Mouse (Mus musculus) intestine, postnatal 0 days (tissue): ENCODE results near the gene Mei4. TPM values are rescaled to one million over a fixed set of nuclear protein-coding genes. Genes with fewer than 3 reads are reported as not detected.

Experiments
- ATAC-seq: fragments of 200-750 bp; cut with Nextera tagmentation; 2 replicates; pipeline ENCODE4 v1.8.0; 2017; ENCODE audit warnings: mild to moderate bottlenecking, moderate TSS enrichment, moderate library complexity
- H3K27ac ChIP-seq: fragments of 300-500 bp; sonication (generic); 2 replicates; pipeline ENCODE4 v1.5.1; 2014; ENCODE audit warnings: mild to moderate bottlenecking, low read depth, low read length, moderate library complexity
- H3K27me3 ChIP-seq: fragments of 300-500 bp; sonication (generic); replicated peaks from 2 replicates; pipeline ENCODE4 v1.6.1; 2014; ENCODE audit warnings: low read length, mixed read lengths; ENCODE audit not compliant: control insufficient read depth, insufficient read depth
- H3K36me3 ChIP-seq: fragments of 300-500 bp; sonication (generic); 2 replicates; pipeline ENCODE4 v1.6.1; 2014; ENCODE audit warnings: mild to moderate bottlenecking, moderate library complexity; ENCODE audit not compliant: control insufficient read depth, insufficient read depth
- H3K4me1 ChIP-seq: fragments of 300-500 bp; sonication (generic); replicated peaks from 2 replicates; pipeline ENCODE4 v1.6.1; 2014; ENCODE audit warnings: antibody characterized with exemption, low read length, mixed read lengths; ENCODE audit not compliant: control insufficient read depth, insufficient read depth
- H3K4me2 ChIP-seq: fragments of 300-500 bp; sonication (generic); replicated peaks from 2 replicates; pipeline ENCODE4 v1.6.1; 2014; ENCODE audit warnings: low read depth, mild to moderate bottlenecking, moderate library complexity
- H3K4me3 ChIP-seq: fragments of 300-500 bp; sonication (generic); 2 replicates; pipeline ENCODE4 v1.5.1; 2014; ENCODE audit warnings: low read depth, low read length
- H3K9ac ChIP-seq: fragments of 300-500 bp; sonication (generic); 2 replicates; pipeline ENCODE4 v1.6.1; 2014; ENCODE audit warnings: mild to moderate bottlenecking, low read depth, low read length
- H3K9me3 ChIP-seq: fragments of 300-500 bp; sonication (generic); 2 replicates; pipeline ENCODE4 v1.6.1; 2016; ENCODE audit warnings: mixed run types; ENCODE audit not compliant: control insufficient read depth
- CTCF ChIP-seq: sonication (generic); IDR thresholded peaks from 2 replicates; pipeline ENCODE4 v1.5.1; 2016; ENCODE audit warnings: low read depth, mild to moderate bottlenecking, control low read depth, antibody characterized with exemption, moderate library complexity
- WGBS: fragments of 180-500 bp; shearing (Covaris S2); extraction: QIAGEN DNeasy Blood & Tissue Kit; methylation state at CpG from one replicate; pipeline ENCODE4 v1.1.7; 2014; 5-methylcytosine and 5-hydroxymethylcytosine counted together
- polyA plus RNA-seq: library from polyadenylated mRNA; unstranded; fragments of >200 nt; fragmentation: Nextera tagmentation; extraction: Ambion mirVana; gene quantifications from 2 replicates; pipeline ENCODE4 v1.2.1, GENCODE M21; 2015

The Mei4 gene
- polyA plus RNA-seq, 1 experiment from 2014 or later, result not detected

GRCm38 (mm10) chr9:82247695-82248445 is 384.4 kb downstream of the Mei4 start:
- H3K36me3 ChIP-seq, result no peaks in the 10 kb centered on the region
- H3K9ac ChIP-seq, result no peak overlapping the region
- H3K4me1 ChIP-seq, result no peaks in the 10 kb centered on the region
- no peak overlapping the region for H3K27ac ChIP-seq
- no peaks in the 10 kb centered on the region for H3K9me3 ChIP-seq
- peak; percentile 71 for TF ChIP-seq CTCF
- no peak overlapping the region for H3K4me3 ChIP-seq
- 76% methylated on average over 7 of the region's 7 CpGs for WGBS
- no peaks in the 10 kb centered on the region for H3K27me3 ChIP-seq
- ATAC-seq, result no peak
- H3K4me2 ChIP-seq, result no peak overlapping the region

Other genes starting within 250 kb of the Mei4 start
- 0.16 and 0.17 TPM in 2 replicates for gene Htr1b, start 229.8 kb upstream of the Mei4 start, polyA plus RNA-seq